Mouse (Mus musculus) forebrain, embryonic 13.5 days (tissue): ENCODE data around the gene Scyl2. TPM values are rescaled to one million over a fixed set of nuclear protein-coding genes. Genes with fewer than 3 reads are reported as not detected.

Source experiments
- ATAC-seq: fragments of 200-750 bp; cut with Nextera tagmentation; 2 replicates; pipeline ENCODE4 v1.8.0; 2017
- H3K27ac ChIP-seq: fragments of 300-500 bp; sonication (generic); 2 replicates; pipeline ENCODE4 v1.5.1; 2015; ENCODE audit warnings: inconsistent platforms, mild to moderate bottlenecking, moderate library complexity
- H3K27me3 ChIP-seq: fragments of 300-500 bp; sonication (generic); 2 replicates; pipeline ENCODE4 v1.6.1; 2015; ENCODE audit warnings: mild to moderate bottlenecking, inconsistent platforms
- H3K36me3 ChIP-seq: fragments of 300-500 bp; sonication (generic); 2 replicates; pipeline ENCODE4 v1.6.1; 2015; ENCODE audit warnings: mild to moderate bottlenecking, inconsistent platforms; ENCODE audit not compliant: poor library complexity, severe bottlenecking
- H3K4me1 ChIP-seq: fragments of 300-500 bp; sonication (generic); 2 replicates; pipeline ENCODE4 v1.6.1; 2015; ENCODE audit warnings: inconsistent platforms
- H3K4me2 ChIP-seq: fragments of 300-500 bp; sonication (generic); 2 replicates; pipeline ENCODE4 v1.6.1; 2015; ENCODE audit warnings: inconsistent platforms, mild to moderate bottlenecking, moderate library complexity
- H3K4me3 ChIP-seq: fragments of 300-500 bp; sonication (generic); 2 replicates; pipeline ENCODE4 v1.5.1; 2015; ENCODE audit warnings: mild to moderate bottlenecking, inconsistent platforms
- H3K9ac ChIP-seq: fragments of 300-500 bp; sonication (generic); 2 replicates; pipeline ENCODE4 v1.6.1; 2015; ENCODE audit warnings: mild to moderate bottlenecking, inconsistent platforms
- H3K9me3 ChIP-seq: fragments of 300-500 bp; sonication (generic); replicated peaks from 2 replicates; pipeline ENCODE4 v1.6.1; 2016; ENCODE audit warnings: inconsistent platforms
- WGBS: fragments of 180-500 bp; shearing (Covaris S2); methylation state at CpG from one replicate; pipeline ENCODE4 v1.1.7; 2015; 5-methylcytosine and 5-hydroxymethylcytosine counted together
- polyA plus RNA-seq: library from polyadenylated mRNA; unstranded; fragments of >200 nt; fragmentation: Nextera tagmentation; extraction: Ambion mirVana; gene quantifications from 2 replicates; pipeline ENCODE4 v1.2.1, GENCODE M21; 2015

Scyl2 gene
- polyA plus RNA-seq, 1 experiment from 2014 or later, result 10.5 TPM

- Histone ChIP-seq H3K27ac (no peak overlapping the region), H3K9ac (no peak overlapping the region), H3K27me3 (no peaks in the 10 kb centered on the region), H3K4me3 (no peak overlapping the region), H3K36me3 (no peaks in the 10 kb centered on the region), H3K4me1 (no peaks in the 10 kb centered on the region), H3K9me3 (no peaks in the 10 kb centered on the region), H3K4me2 (no peak overlapping the region)
- ATAC-seq, result no peak
- WGBS, result 95% methylated on average over 1 of the region's 1 CpGs
Measured at GRCm38 (mm10) chr10:89589877-89590276, 96.2 kb downstream of the Scyl2 start.

Other genes with a start within 250 kb of the Scyl2 start
- 18.6 and 19.7 TPM in 2 replicates for gene Gas2l3, start 242.3 kb downstream of the Scyl2 start, polyA plus RNA-seq
- 0.10 TPM in 1 of 2 replicates, not detected in the other for gene Nr1h4, start 152.7 kb downstream of the Scyl2 start, polyA plus RNA-seq
- 0.46 and 0.60 TPM in 2 replicates for gene Slc17a8, start 65.0 kb downstream of the Scyl2 start, polyA plus RNA-seq
- 58.5 and 60.4 TPM in 2 replicates for gene Actr6, start 46.0 kb upstream of the Scyl2 start, polyA plus RNA-seq
- gene Uhrf1bp1l, start 58.7 kb upstream of the Scyl2 start, polyA plus RNA-seq, result 24.9 and 27.4 TPM in 2 replicates
- 28.7 and 39.5 TPM in 2 replicates for gene Anks1b, start 187.2 kb upstream of the Scyl2 start, polyA plus RNA-seq